Mouse (Mus musculus): ENCODE measurements at regions not wholly inside any gene's neighbourhood (a gene's known extent, or its start where the extent isn't known, plus 50 kb on each side); places are given as distances from the start of the nearest gene placed in this dataset.

- DNase-seq, result no peak
Measured at GRCm38 (mm10) chr1:7574787-7575186, 2767.1 kb downstream of the Gm37988 start.

GRCm38 (mm10) chr1:7586409-7586808, 2778.7 kb downstream of the Gm37988 start:
- DNase-seq, result no peak
- intact Hi-C loops (cut with DNase I; ENCODE audit: low total_unique reads), result no loop called here

More at GRCm38 (mm10) chr1:7574787-7575186, 2767.1 kb downstream of the Gm37988 start:
- intact Hi-C loops (cut with DNase I; ENCODE audit: low total_unique reads), result no loop called here

- DNase-seq, result no peak
- intact Hi-C loops (cut with DNase I; ENCODE audit: low total_unique reads), result no loop called here
Measured at GRCm38 (mm10) chr1:7591327-7591726, 2783.6 kb downstream of the Gm37988 start.

Data from gastrocnemius, postnatal 14 days (tissue).